Mouse (Mus musculus) kidney, postnatal 4 days (tissue): ENCODE data around the gene Sult2b1.

Experiments
- DNase-seq, 2 experiments: peaks; one replicate each; pipeline ENCODE4 v3.0.0; 2021; ENCODE audit warnings: mixed read lengths in 2 of 2

Sult2b1 gene

DNA sequence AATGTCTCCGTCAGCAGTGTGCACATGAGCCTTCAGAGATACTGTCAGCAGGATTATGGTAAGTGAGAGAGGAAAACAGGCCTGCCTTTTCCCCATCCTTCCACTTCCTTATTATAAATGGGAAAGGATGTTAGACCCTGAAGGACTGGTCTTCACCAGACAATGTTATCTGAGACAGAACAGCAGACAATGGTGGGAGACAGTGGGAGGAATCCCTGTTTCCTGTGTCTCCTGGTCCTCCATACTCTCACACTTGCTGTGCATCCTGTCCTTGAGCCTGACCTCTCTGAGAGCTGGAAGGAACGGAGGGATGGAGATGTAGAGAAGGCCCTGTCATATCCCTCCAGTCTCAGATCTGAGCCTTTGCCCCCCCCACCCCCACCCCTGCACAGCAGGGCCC, 92.1 kb downstream of the Sult2b1 start:
- no peak for DNase-seq

GRCm38 (mm10) chr7:45689800-45690199, 94.7 kb downstream of the Sult2b1 start:
- DNase-seq = no peak

GRCm38 (mm10) chr7:45689099-45689498, 95.4 kb downstream of the Sult2b1 start:
- no peak for DNase-seq

GRCm38 (mm10) chr7:45686841-45687240, 97.6 kb downstream of the Sult2b1 start:
- DNase-seq = no peak

DNA sequence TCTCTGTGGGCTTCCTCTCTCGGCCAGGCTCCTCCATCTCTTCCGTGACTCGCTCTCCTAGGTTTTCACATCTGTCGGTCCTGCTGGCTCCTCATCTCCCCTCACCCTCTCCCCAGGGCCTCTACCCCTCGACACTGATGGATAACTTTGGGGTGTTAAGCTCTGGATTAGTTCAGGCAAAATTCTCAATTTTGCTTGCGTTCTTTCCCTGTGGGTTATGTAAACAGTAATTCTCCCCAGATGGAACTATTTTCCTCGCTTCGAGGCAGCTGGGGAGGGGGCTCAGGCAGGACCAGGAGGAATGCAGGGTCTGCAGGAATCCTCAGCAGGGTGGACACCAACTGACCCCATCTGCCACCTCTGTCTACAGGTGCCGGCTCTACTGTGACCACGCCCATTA, 98.7 kb downstream of the Sult2b1 start:
- DNase-seq = no peak

GRCm38 (mm10) chr7:45683396-45684050, 100.9 kb downstream of the Sult2b1 start, which contains the start of gene Ntn5:
Gene Ntn5 (plus strand): TSS chr7:45684022.
- no peak for DNase-seq

GRCm38 (mm10) chr7:45682144-45683126, 102.0 kb downstream of the Sult2b1 start:
- DNase-seq = peak; percentile 96 to 97

- DNase-seq = no peak
These were observed 103.3 kb downstream of the Sult2b1 start for GRCm38 (mm10) chr7:45681046-45681736.
